Mouse (Mus musculus): Measurements from ENCODE around the gene Ormdl2.

GRCm38 (mm10) chr10:128794391-128794790 lies 27.1 kb downstream of the Ormdl2 start:
- TF ChIP-seq CTCF (IDR thresholded peaks at IDR 0.05; ENCODE audit: insufficient read depth, low read length) (no peak), POLR2A (IDR thresholded peaks at IDR 0.05; ENCODE audit: borderline replicate concordance, extremely low read depth, low read depth, low read length) (no peak)

Data from lung, adult 2 months (tissue).